Mouse (Mus musculus) hindbrain, embryonic 16.5 days (tissue): ENCODE measurements around the gene Pycr1. TPM values are rescaled to one million over a fixed set of nuclear protein-coding genes. Genes with fewer than 3 reads are reported as not detected.
A peak's percentile ranks its signal among the peaks of the same experiment; 100 is the strongest.

Experiments
- ATAC-seq: fragments of 200-750 bp; cut with Nextera tagmentation; 2 replicates; pipeline ENCODE4 v1.8.0; 2017; ENCODE audit warnings: moderate TSS enrichment, moderate library complexity
- H3K27ac ChIP-seq: fragments of 300-500 bp; sonication (generic); 2 replicates; pipeline ENCODE4 v1.5.1; 2014; ENCODE audit warnings: low read depth, mild to moderate bottlenecking, control low read depth, low read length, moderate library complexity
- H3K27me3 ChIP-seq: fragments of 300-500 bp; sonication (generic); replicated peaks from 2 replicates; pipeline ENCODE4 v1.6.1; 2014; ENCODE audit warnings: low read length; ENCODE audit not compliant: control insufficient read depth, insufficient read depth
- H3K36me3 ChIP-seq: fragments of 300-500 bp; sonication (generic); 2 replicates; pipeline ENCODE4 v1.6.1; 2014; ENCODE audit warnings: mild to moderate bottlenecking, low read length, moderate library complexity, mixed read lengths; ENCODE audit not compliant: control insufficient read depth, insufficient read depth
- H3K4me1 ChIP-seq: fragments of 300-500 bp; sonication (generic); 2 replicates; pipeline ENCODE4 v1.6.1; 2014; ENCODE audit warnings: low read depth, low read length; ENCODE audit not compliant: control insufficient read depth, insufficient read depth
- H3K4me2 ChIP-seq: fragments of 300-500 bp; sonication (generic); 2 replicates; pipeline ENCODE4 v1.6.1; 2014; ENCODE audit warnings: mild to moderate bottlenecking, low read length, control low read depth, moderate library complexity
- H3K4me3 ChIP-seq: fragments of 300-500 bp; sonication (generic); 2 replicates; pipeline ENCODE4 v1.5.1; 2014; ENCODE audit warnings: mild to moderate bottlenecking, low read length, control low read depth, moderate library complexity
- H3K9ac ChIP-seq: fragments of 300-500 bp; sonication (generic); 2 replicates; pipeline ENCODE4 v1.6.1; 2014; ENCODE audit warnings: low read depth, mild to moderate bottlenecking, control low read depth, low read length, moderate library complexity
- H3K9me3 ChIP-seq: fragments of 300-500 bp; sonication (generic); 2 replicates; pipeline ENCODE4 v1.6.1; 2014; ENCODE audit warnings: mild to moderate bottlenecking, low read length, moderate library complexity; ENCODE audit not compliant: control insufficient read depth
- WGBS: fragments of 180-500 bp; shearing (Covaris S2); extraction: QIAGEN DNeasy Blood & Tissue Kit; methylation state at CpG from one replicate; pipeline ENCODE4 v1.1.7; 2014; 5-methylcytosine and 5-hydroxymethylcytosine counted together
- polyA plus RNA-seq: library from polyadenylated mRNA; unstranded; fragments of >200 nt; fragmentation: Nextera tagmentation; extraction: Ambion mirVana; gene quantifications from 2 replicates; pipeline ENCODE4 v1.2.1, GENCODE M21; 2015

Pycr1 gene
- polyA plus RNA-seq, 1 experiment from 2014 or later, result 18.0 TPM

GRCm38 (mm10) chr11:120615167-120615566 lies 28.4 kb downstream of the Pycr1 start:
- peaks cover 20% of the 10 kb centered on the region for H3K4me1 ChIP-seq
- no peak for ATAC-seq
- H3K4me3 ChIP-seq, result no peak overlapping the region
- no peak overlapping the region for H3K27ac ChIP-seq
- no peaks in the 10 kb centered on the region for H3K27me3 ChIP-seq
- H3K36me3 ChIP-seq, result peaks cover 45% of the 10 kb centered on the region
- H3K9ac ChIP-seq, result 0 out of 2 replicates have a peak overlapping the region, but pooled peaks have one; percentile 19
- no peaks in the 10 kb centered on the region for H3K9me3 ChIP-seq
- no peak overlapping the region for H3K4me2 ChIP-seq
- WGBS, result 96% methylated on average over 6 of the region's 6 CpGs

GRCm38 (mm10) chr11:120613976-120614375 lies 29.6 kb downstream of the Pycr1 start:
- Histone ChIP-seq H3K27me3 (peaks cover 2% of the 10 kb centered on the region; the same call in 1 of the 2 replicates), H3K4me2 (no peak overlapping the region), H3K9ac (no peak overlapping the region), H3K9me3 (no peaks in the 10 kb centered on the region), H3K4me1 (peaks cover 21% of the 10 kb centered on the region), H3K27ac (no peak overlapping the region), H3K4me3 (no peak overlapping the region), H3K36me3 (peaks cover 44% of the 10 kb centered on the region)
- WGBS, result 68% methylated on average over 8 of the region's 8 CpGs
- ATAC-seq, result no peak

- H3K4me3 ChIP-seq, result no peak overlapping the region
- H3K36me3 ChIP-seq, result peaks cover 44% of the 10 kb centered on the region
- H3K27me3 ChIP-seq, result peaks cover 2% of the 10 kb centered on the region; the same call in 1 of the 2 replicates
- no peaks in the 10 kb centered on the region for H3K9me3 ChIP-seq
- no peak overlapping the region for H3K27ac ChIP-seq
- H3K4me2 ChIP-seq, result no peak overlapping the region
- peaks cover 25% of the 10 kb centered on the region for H3K4me1 ChIP-seq
- 86% methylated on average over 10 of the region's 10 CpGs for WGBS
- no peak for ATAC-seq
- H3K9ac ChIP-seq, result no peak overlapping the region
Measured at GRCm38 (mm10) chr11:120613481-120613972, 30.0 kb downstream of the Pycr1 start.

- no peak overlapping the region for H3K4me2 ChIP-seq
- peaks cover 29% of the 10 kb centered on the region for H3K4me1 ChIP-seq
- H3K27me3 ChIP-seq, result peaks cover 2% of the 10 kb centered on the region; the same call in 1 of the 2 replicates
- no peak overlapping the region for H3K27ac ChIP-seq
- 50% methylated on average over 6 of the region's 6 CpGs for WGBS
- H3K9me3 ChIP-seq, result no peaks in the 10 kb centered on the region
- no peak overlapping the region for H3K9ac ChIP-seq
- ATAC-seq, result 0 out of 2 replicates have a peak, but pooled peaks have one; percentile 10
- H3K36me3 ChIP-seq, result peaks cover 39% of the 10 kb centered on the region
- no peak overlapping the region for H3K4me3 ChIP-seq
Measured at GRCm38 (mm10) chr11:120612763-120613162, 30.8 kb downstream of the Pycr1 start.

- WGBS, result 79% methylated on average over 9 of the region's 9 CpGs
- Histone ChIP-seq H3K27ac (no peak overlapping the region), H3K4me2 (no peak overlapping the region), H3K36me3 (peaks cover 39% of the 10 kb centered on the region), H3K4me3 (no peak overlapping the region), H3K9ac (no peak overlapping the region), H3K4me1 (peaks cover 14% of the 10 kb centered on the region), H3K27me3 (peaks cover 2% of the 10 kb centered on the region; the same call in 1 of the 2 replicates), H3K9me3 (no peaks in the 10 kb centered on the region)
- ATAC-seq, result no peak
Measured at GRCm38 (mm10) chr11:120610477-120611046, 33.0 kb downstream of the Pycr1 start.

GRCm38 (mm10) chr11:120609250-120609649 lies 34.3 kb downstream of the Pycr1 start:
- Histone ChIP-seq H3K27me3 (peaks cover 2% of the 10 kb centered on the region; the same call in 1 of the 2 replicates), H3K9ac (peak overlapping the region; percentile 24; the same call in 1 of the 2 replicates), H3K9me3 (no peaks in the 10 kb centered on the region), H3K27ac (no peak overlapping the region), H3K4me1 (peaks cover 9% of the 10 kb centered on the region), H3K4me3 (no peak overlapping the region), H3K36me3 (peaks cover 38% of the 10 kb centered on the region), H3K4me2 (no peak overlapping the region)
- 44% methylated on average over 8 of the region's 8 CpGs for WGBS
- ATAC-seq, result no peak

- no peak for ATAC-seq
- Histone ChIP-seq H3K4me2 (peak within 1 kb of the TSS; percentile 48), H3K27ac (no peak within 1 kb of the TSS), H3K9ac (peak within 1 kb of the TSS; percentile 53), H3K4me3 (no peak within 1 kb of the TSS), H3K27me3 (peaks cover 2% of the 10 kb centered on the region; the same call in 1 of the 2 replicates), H3K9me3 (no peaks in the 10 kb centered on the region), H3K36me3 (peaks cover 33% of the 10 kb centered on the region), H3K4me1 (peaks cover 9% of the 10 kb centered on the region)
- 10% methylated on average over 45 of the region's 45 CpGs for WGBS
Measured at GRCm38 (mm10) chr11:120608241-120609034, 35.1 kb downstream of the Pycr1 start, which contains the start of gene Npb. Gene Npb, plus strand, starts transcription at chr11:120608477.

GRCm38 (mm10) chr11:120606764-120607163 lies 36.8 kb downstream of the Pycr1 start:
- 76% methylated on average over 4 of the region's 4 CpGs for WGBS

GRCm38 (mm10) chr11:120605667-120606066 lies 37.9 kb downstream of the Pycr1 start:
- peaks cover 2% of the 10 kb centered on the region; the same call in 1 of the 2 replicates for H3K27me3 ChIP-seq
- no peaks in the 10 kb centered on the region for H3K9me3 ChIP-seq
- H3K27ac ChIP-seq, result no peak overlapping the region
- ATAC-seq, result no peak
- H3K36me3 ChIP-seq, result peaks cover 19% of the 10 kb centered on the region
- H3K4me2 ChIP-seq, result no peak overlapping the region
- H3K9ac ChIP-seq, result no peak overlapping the region
- H3K4me1 ChIP-seq, result peaks cover 9% of the 10 kb centered on the region
- no peak overlapping the region for H3K4me3 ChIP-seq
- WGBS, result 83% methylated on average over 7 of the region's 7 CpGs

More at GRCm38 (mm10) chr11:120606764-120607163, 36.8 kb downstream of the Pycr1 start:
- H3K9me3 ChIP-seq, result no peaks in the 10 kb centered on the region
- H3K4me2 ChIP-seq, result no peak overlapping the region
- no peak overlapping the region for H3K27ac ChIP-seq
- peaks cover 2% of the 10 kb centered on the region; the same call in 1 of the 2 replicates for H3K27me3 ChIP-seq
- peaks cover 28% of the 10 kb centered on the region for H3K36me3 ChIP-seq
- no peak overlapping the region for H3K4me3 ChIP-seq
- H3K9ac ChIP-seq, result no peak overlapping the region
- ATAC-seq, result no peak
- peaks cover 9% of the 10 kb centered on the region for H3K4me1 ChIP-seq
